8 mouse cellular contexts compared by ENCODE assay signal in genomic region chr16:38742659-38743131, GRCm38 (mm10). TPM values are rescaled to one million over a fixed set of nuclear protein-coding genes. Genes with fewer than 3 reads are reported as not detected.
DNase-seq lines count a peak whose midpoint lies in the region; ATAC-seq and TF ChIP-seq lines count a peak whose summit lies in the region.

No protein-coding gene starts in this region.

- under 1% methylated on average over 13 of the region's 13 CpGs for WGBS in liver, adult 2 months
- WGBS in forebrain, embryonic 12.5 days = 1% methylated on average over 13 of the region's 13 CpGs
- WGBS in hindbrain, embryonic 16.5 days = 0% methylated on average over 13 of the region's 13 CpGs
- under 1% methylated on average over 13 of the region's 13 CpGs for WGBS in lung, embryonic 14.5 days

- H3K27me3 ChIP-seq in liver, adult 2 months (ENCODE audit: control insufficient read depth, insufficient read depth, low read length) = no peaks in the 10 kb centered on the region; the same call in 1 of the 2 replicates
- H3K27me3 ChIP-seq in forebrain, embryonic 12.5 days = no peaks in the 10 kb centered on the region
- H3K27me3 ChIP-seq in hindbrain, embryonic 16.5 days (replicated peaks; ENCODE audit: control insufficient read depth, insufficient read depth, low read length) = no peaks in the 10 kb centered on the region
- no peaks in the 10 kb centered on the region for H3K27me3 ChIP-seq in lung, embryonic 14.5 days (ENCODE audit: insufficient read depth, low read length)

- H3K79me2 ChIP-seq in liver, adult 2 months (ENCODE audit: control insufficient read depth, insufficient read depth, low read length) = no peaks in the 10 kb centered on the region

- H3K9me3 ChIP-seq in forebrain, embryonic 12.5 days = no peaks in the 10 kb centered on the region
- H3K9me3 ChIP-seq in hindbrain, embryonic 16.5 days (ENCODE audit: control insufficient read depth, low read length) = no peaks in the 10 kb centered on the region
- no peaks in the 10 kb centered on the region for H3K9me3 ChIP-seq in lung, embryonic 14.5 days (ENCODE audit: low read depth, low read length)

- no peak for DNase-seq in liver, adult 2 months (ENCODE audit: extremely low read depth, low read depth, low spot score)
- no peak for DNase-seq in liver
- peak; percentile 14 for DNase-seq in adrenal gland, postnatal 25 days
- peak; percentile 55 for DNase-seq in lung, embryonic 14.5 days
- peak; percentile 38 for DNase-seq in retina, embryonic 14.5 days (ENCODE audit: low spot score)
- no peak for DNase-seq in urinary bladder, postnatal 36 days (ENCODE audit: low spot score in 2 of 2)

- peak; percentile 56 for ATAC-seq in forebrain, embryonic 12.5 days (ENCODE audit: low FRiP score)
- ATAC-seq in hindbrain, embryonic 16.5 days = peak; percentile 63
- peak; percentile 56; the same call in 1 of the 2 replicates for ATAC-seq in lung, embryonic 14.5 days (ENCODE audit: insufficient read depth)

- no peaks in the 10 kb centered on the region for H3K36me3 ChIP-seq in liver, adult 2 months (ENCODE audit: control insufficient read depth, insufficient read depth, low read length)
- H3K36me3 ChIP-seq in forebrain, embryonic 12.5 days (replicated peaks) = no peaks in the 10 kb centered on the region
- H3K36me3 ChIP-seq in hindbrain, embryonic 16.5 days (ENCODE audit: control insufficient read depth, insufficient read depth, low read length) = no peaks in the 10 kb centered on the region
- peaks cover 7% of the 10 kb centered on the region; the same call in 1 of the 2 replicates for H3K36me3 ChIP-seq in lung, embryonic 14.5 days (ENCODE audit: insufficient read depth)

- H3K9ac ChIP-seq in liver, adult 2 months (ENCODE audit: low read depth, low read length) = peak overlapping the region; percentile 74
- peak overlapping the region; percentile 82 for H3K9ac ChIP-seq in forebrain, embryonic 12.5 days
- H3K9ac ChIP-seq in hindbrain, embryonic 16.5 days (ENCODE audit: low read depth, low read length) = peak overlapping the region; percentile 97
- H3K9ac ChIP-seq in lung, embryonic 14.5 days = peak overlapping the region; percentile 81

- H3K27ac ChIP-seq in liver, adult 2 months (replicated peaks; ENCODE audit: insufficient read depth, low read depth, low read length) = no peak overlapping the region
- H3K27ac ChIP-seq in forebrain, embryonic 12.5 days = peak overlapping the region; percentile 72
- H3K27ac ChIP-seq in hindbrain, embryonic 16.5 days (ENCODE audit: low read depth, low read length) = peak overlapping the region; percentile 86
- H3K27ac ChIP-seq in lung, embryonic 14.5 days (ENCODE audit: low read depth) = peak overlapping the region; percentile 83

- peak overlapping the region; percentile 79 for H3K4me3 ChIP-seq in liver, adult 2 months (ENCODE audit: insufficient read depth, low read depth, low read length)
- peak overlapping the region; percentile 81 for H3K4me3 ChIP-seq in forebrain, embryonic 12.5 days (replicated peaks)
- peak overlapping the region; percentile 82 for H3K4me3 ChIP-seq in hindbrain, embryonic 16.5 days (ENCODE audit: low read length)
- H3K4me3 ChIP-seq in lung, embryonic 14.5 days (ENCODE audit: low read depth, low read length) = peak overlapping the region; percentile 82

- TF ChIP-seq CTCF in liver, adult 2 months (IDR thresholded peaks at IDR 0.05; ENCODE audit: low read depth, low read length) = no peak
- TF ChIP-seq CTCF in lung, embryonic 14.5 days (IDR thresholded peaks at IDR 0.05; ENCODE audit: low read depth) = no peak

- TF ChIP-seq POLR2A in liver, adult 2 months (IDR thresholded peaks at IDR 0.05; ENCODE audit: extremely low read depth, insufficient read depth, low read length) = no peak

- H3K4me2 ChIP-seq in forebrain, embryonic 12.5 days = peak overlapping the region; percentile 84
- H3K4me2 ChIP-seq in hindbrain, embryonic 16.5 days (ENCODE audit: low read length) = peak overlapping the region; percentile 93
- H3K4me2 ChIP-seq in lung, embryonic 14.5 days = peak overlapping the region; percentile 90

- H3K4me1 ChIP-seq in liver, adult 2 months (ENCODE audit: control insufficient read depth, insufficient read depth, low read length) = peaks cover 2% of the 10 kb centered on the region; the same call in 1 of the 2 replicates
- H3K4me1 ChIP-seq in forebrain, embryonic 12.5 days = peaks cover 12% of the 10 kb centered on the region
- H3K4me1 ChIP-seq in hindbrain, embryonic 16.5 days (ENCODE audit: control insufficient read depth, insufficient read depth, low read depth, low read length) = 0 out of 2 replicates have a peak, but pooled peaks cover 4% of the 10 kb centered on the region
- no peaks in the 10 kb centered on the region for H3K4me1 ChIP-seq in lung, embryonic 14.5 days (ENCODE audit: insufficient read depth)

RNA-seq across cellular contexts. Expression of gene B4galt4, which starts 0.6 kb away (rescaled TPM):
- 1.3 and 1.6 TPM in 2 replicates for total RNA-seq in liver, adult 2 months (2014; rRNA removed)
- polyA plus RNA-seq in liver, adult 2 months (2012; rRNA removed) = 0.44 and 0.54 TPM in 2 replicates
- total RNA-seq in adrenal gland, postnatal 25 days (2021) = 7.4 and 12.0 TPM in 2 replicates
- polyA plus RNA-seq in forebrain, embryonic 12.5 days (2016; fragmentation: Nextera tagmentation; extraction: Ambion mirVana) = 21.1 and 25.6 TPM in 2 replicates
- polyA plus RNA-seq in hindbrain, embryonic 16.5 days (2015; fragmentation: Nextera tagmentation; extraction: Ambion mirVana) = 38.3 and 40.3 TPM in 2 replicates
- polyA plus RNA-seq in lung, embryonic 14.5 days (2014; fragmentation: Nextera tagmentation; extraction: Ambion mirVana) = 36.6 and 39.0 TPM in 2 replicates

RNA-seq across cellular contexts. Expression of gene Arhgap31, which starts 29.6 kb away (rescaled TPM):
- 3.0 and 3.4 TPM in 2 replicates for total RNA-seq in liver, adult 2 months (2014; rRNA removed)
- 1.0 and 1.4 TPM in 2 replicates for polyA plus RNA-seq in liver, adult 2 months (2012; rRNA removed)
- total RNA-seq in adrenal gland, postnatal 25 days (2021) = 26.1 and 28.4 TPM in 2 replicates
- polyA plus RNA-seq in forebrain, embryonic 12.5 days (2016; fragmentation: Nextera tagmentation; extraction: Ambion mirVana) = 6.4 and 8.8 TPM in 2 replicates
- 4.5 and 6.7 TPM in 2 replicates for polyA plus RNA-seq in hindbrain, embryonic 16.5 days (2015; fragmentation: Nextera tagmentation; extraction: Ambion mirVana)
- 21.6 and 22.0 TPM in 2 replicates for polyA plus RNA-seq in lung, embryonic 14.5 days (2014; fragmentation: Nextera tagmentation; extraction: Ambion mirVana)

RNA-seq across cellular contexts. Expression of gene Upk1b, which starts 57.4 kb away (rescaled TPM):
- 0.13 and 0.18 TPM in 2 replicates for total RNA-seq in liver, adult 2 months (2014; rRNA removed)
- 0.36 and 0.37 TPM in 2 replicates for polyA plus RNA-seq in liver, adult 2 months (2012; rRNA removed)
- total RNA-seq in adrenal gland, postnatal 25 days (2021) = 0.70 and 1.3 TPM in 2 replicates
- 1.1 and 1.9 TPM in 2 replicates for polyA plus RNA-seq in forebrain, embryonic 12.5 days (2016; fragmentation: Nextera tagmentation; extraction: Ambion mirVana)
- 0.16 and 0.60 TPM in 2 replicates for polyA plus RNA-seq in hindbrain, embryonic 16.5 days (2015; fragmentation: Nextera tagmentation; extraction: Ambion mirVana)
- 15.4 and 16.8 TPM in 2 replicates for polyA plus RNA-seq in lung, embryonic 14.5 days (2014; fragmentation: Nextera tagmentation; extraction: Ambion mirVana)

Comparison
In these comparisons a context has a peak if more than half of its experiments do, and no peak if none do; other contexts are left out.
1. DNase-seq: peak in adrenal gland, postnatal 25 days (single experiment), lung, embryonic 14.5 days (single experiment) and retina, embryonic 14.5 days (single experiment); none in liver, adult 2 months (single experiment), liver (single experiment) and urinary bladder, postnatal 36 days (0 of 2).
2. RNA of gene B4galt4, which starts 0.6 kb away (polyA plus RNA-seq): 38.3 to 40.3 TPM in hindbrain, embryonic 16.5 days, 36.6 to 39.0 TPM in lung, embryonic 14.5 days and 21.1 to 25.6 TPM in forebrain, embryonic 12.5 days; 0.44 to 0.54 TPM in liver, adult 2 months; every median in the first group is over 10 times any median in the second.
3. Peak in every context shown above with its lines, with median percentiles within 50 percentile points of each other: H3K4me3 ChIP-seq, H3K9ac ChIP-seq, ATAC-seq and H3K4me2 ChIP-seq.